Mouse (Mus musculus) ES-E14 (cell line): ENCODE data around the gene Rbm45.

Experiments used
- HCFC1 ChIP-seq: IDR thresholded peaks from 2 replicates; pipeline ENCODE4 v1.6.1; 2012; ENCODE audit warnings: low read length, inconsistent platforms, borderline replicate concordance; ENCODE audit not compliant: insufficient read depth
- MAFK ChIP-seq: IDR thresholded peaks from 2 replicates; pipeline ENCODE4 v1.6.1; 2014; ENCODE audit warnings: mild to moderate bottlenecking, low read depth, low read length, inconsistent platforms; ENCODE audit not compliant: insufficient read depth
- ZC3H11A ChIP-seq: IDR thresholded peaks from 2 replicates; pipeline ENCODE4 v1.6.1; 2012; ENCODE audit warnings: low read depth, mild to moderate bottlenecking, inconsistent platforms, low read length, borderline replicate concordance

GRCm38 (mm10) chr2:76429318-76429717 is 59.5 kb downstream of the Rbm45 start:
- TF ChIP-seq HCFC1, result no peak
- no peak for TF ChIP-seq MAFK
- no peak for TF ChIP-seq ZC3H11A
